Mouse (Mus musculus): ENCODE results near the gene Hist1h4a.

- TF ChIP-seq CTCF (conservative IDR thresholded peaks at IDR 0.05; ENCODE audit: insufficient read depth, insufficient read length, low read depth, low read length) (no peak), POLR2A (IDR thresholded peaks at IDR 0.05; ENCODE audit: low read depth, low read length) (no peak)
Measured at GRCm38 (mm10) chr13:23717176-23717575, 43.9 kb downstream of the Hist1h4a start.
